Mouse (Mus musculus): ENCODE measurements around the gene 4930432M17Rik.

Gene 4930432M17Rik

GRCm38 (mm10) chr3:121672135-121672790, 1.7 kb downstream of the 4930432M17Rik start:
- DNase-seq (ENCODE audit: low read depth, low spot score): no peak

GRCm38 (mm10) chr3:121678935-121679334, 8.4 kb downstream of the 4930432M17Rik start:
- DNase-seq (ENCODE audit: low read depth, low spot score): no peak

GRCm38 (mm10) chr3:121679443-121679842, 8.9 kb downstream of the 4930432M17Rik start:
- no peak for DNase-seq (ENCODE audit: low read depth, low spot score)

GRCm38 (mm10) chr3:121680187-121680586, 9.6 kb downstream of the 4930432M17Rik start:
- no peak for DNase-seq (ENCODE audit: low read depth, low spot score)

- no peak for DNase-seq (ENCODE audit: low read depth, low spot score)
These were observed 12.2 kb downstream of the 4930432M17Rik start for GRCm38 (mm10) chr3:121682439-121683411.

- no peak for DNase-seq (ENCODE audit: low read depth, low spot score)
These were observed 14.0 kb downstream of the 4930432M17Rik start for GRCm38 (mm10) chr3:121684552-121684951.

- no peak for DNase-seq (ENCODE audit: low read depth, low spot score)
These were observed 14.4 kb downstream of the 4930432M17Rik start for GRCm38 (mm10) chr3:121684963-121685362.

- DNase-seq (ENCODE audit: low read depth, low spot score): no peak
These were observed 15.4 kb downstream of the 4930432M17Rik start for GRCm38 (mm10) chr3:121685985-121686384.

GRCm38 (mm10) chr3:121686408-121686911, 15.9 kb downstream of the 4930432M17Rik start:
- DNase-seq (ENCODE audit: low read depth, low spot score): no peak

GRCm38 (mm10) chr3:121687741-121688140, 17.2 kb downstream of the 4930432M17Rik start:
- DNase-seq (ENCODE audit: low read depth, low spot score): no peak

- no peak for DNase-seq (ENCODE audit: low read depth, low spot score)
These were observed 18.5 kb downstream of the 4930432M17Rik start for GRCm38 (mm10) chr3:121689029-121689428.

- DNase-seq (ENCODE audit: low read depth, low spot score): no peak
These were observed 19.1 kb downstream of the 4930432M17Rik start for GRCm38 (mm10) chr3:121689697-121690096.

GRCm38 (mm10) chr3:121693001-121693730, 22.6 kb downstream of the 4930432M17Rik start:
- no peak for DNase-seq (ENCODE audit: low read depth, low spot score)

- no peak for DNase-seq (ENCODE audit: low read depth, low spot score)
These were observed 23.2 kb downstream of the 4930432M17Rik start for GRCm38 (mm10) chr3:121693746-121694145.

- DNase-seq (ENCODE audit: low read depth, low spot score): no peak
These were observed 26.6 kb downstream of the 4930432M17Rik start for GRCm38 (mm10) chr3:121697169-121697568.

- DNase-seq (ENCODE audit: low read depth, low spot score): no peak
These were observed 28.8 kb downstream of the 4930432M17Rik start for GRCm38 (mm10) chr3:121699401-121699800.

GRCm38 (mm10) chr3:121699849-121700248, 29.3 kb downstream of the 4930432M17Rik start:
- DNase-seq (ENCODE audit: low read depth, low spot score): no peak

GRCm38 (mm10) chr3:121700364-121700952, 29.9 kb downstream of the 4930432M17Rik start:
- no peak for DNase-seq (ENCODE audit: low read depth, low spot score)

GRCm38 (mm10) chr3:121703155-121703879, 32.8 kb downstream of the 4930432M17Rik start:
- no peak for DNase-seq (ENCODE audit: low read depth, low spot score)

GRCm38 (mm10) chr3:121703880-121704243, 33.3 kb downstream of the 4930432M17Rik start:
- DNase-seq (ENCODE audit: low read depth, low spot score): no peak

- no peak for DNase-seq (ENCODE audit: low read depth, low spot score)
These were observed 35.5 kb downstream of the 4930432M17Rik start for GRCm38 (mm10) chr3:121706087-121706486.
